18 mouse cellular contexts compared by ENCODE assay signal in genomic region chr6:97738846-97739245, GRCm38 (mm10).
"Had no signal": no experiment of that assay in that cellular context is flagged by ENCODE, and none has a peak within 500 bp of the region (broad histone marks: within the 10 kb centered on the region; RNA-seq: fewer than 3 reads in every experiment).

No protein-coding gene starts in this region.

- H3K27me3 ChIP-seq: liver, embryonic 13.5 days; stomach, embryonic 15.5 days had no signal

- H3K9me3 ChIP-seq: liver, embryonic 13.5 days; midbrain, embryonic 12.5 days; neural tube, embryonic 13.5 days; stomach, embryonic 15.5 days had no signal

- H3K36me3 ChIP-seq: liver, embryonic 13.5 days; midbrain, embryonic 12.5 days; neural tube, embryonic 13.5 days; stomach, embryonic 15.5 days had no signal

- H3K27ac ChIP-seq: liver, embryonic 13.5 days; midbrain, embryonic 12.5 days; neural tube, embryonic 13.5 days; stomach, embryonic 15.5 days had no signal

- ATAC-seq: midbrain, embryonic 16.5 days had no signal

- H3K4me2 ChIP-seq: liver, embryonic 13.5 days; midbrain, embryonic 12.5 days; neural tube, embryonic 13.5 days; stomach, embryonic 15.5 days had no signal

- H3K4me3 ChIP-seq: liver, embryonic 13.5 days; midbrain, embryonic 12.5 days; myocyte; neural tube, embryonic 13.5 days; stomach, embryonic 15.5 days had no signal

- H3K4me1 ChIP-seq: liver, embryonic 13.5 days; stomach, embryonic 15.5 days had no signal

- H3K9ac ChIP-seq: liver, embryonic 13.5 days; midbrain, embryonic 12.5 days; neural tube, embryonic 13.5 days; stomach, embryonic 15.5 days had no signal

- DNase-seq: kidney, adult 9 months; kidney, postnatal 14 days; kidney, postnatal 4 days; liver, embryonic 13.5 days; lung, adult 2 months; lung, postnatal 14 days; lung, postnatal 4 days; retina, postnatal 1 day; right cerebral cortex, postnatal 25 days; spleen, adult 18-20 months; thymus, adult 2 months; thymus, postnatal 14 days; thymus, postnatal 4 days had no signal
